Mouse (Mus musculus): ENCODE measurements around the gene Setd1b. TPM values are rescaled to one million over a fixed set of nuclear protein-coding genes. Genes with fewer than 3 reads are reported as not detected.

The Setd1b gene
- polyA plus RNA-seq, 1 experiment: 14.9 TPM

DNA sequence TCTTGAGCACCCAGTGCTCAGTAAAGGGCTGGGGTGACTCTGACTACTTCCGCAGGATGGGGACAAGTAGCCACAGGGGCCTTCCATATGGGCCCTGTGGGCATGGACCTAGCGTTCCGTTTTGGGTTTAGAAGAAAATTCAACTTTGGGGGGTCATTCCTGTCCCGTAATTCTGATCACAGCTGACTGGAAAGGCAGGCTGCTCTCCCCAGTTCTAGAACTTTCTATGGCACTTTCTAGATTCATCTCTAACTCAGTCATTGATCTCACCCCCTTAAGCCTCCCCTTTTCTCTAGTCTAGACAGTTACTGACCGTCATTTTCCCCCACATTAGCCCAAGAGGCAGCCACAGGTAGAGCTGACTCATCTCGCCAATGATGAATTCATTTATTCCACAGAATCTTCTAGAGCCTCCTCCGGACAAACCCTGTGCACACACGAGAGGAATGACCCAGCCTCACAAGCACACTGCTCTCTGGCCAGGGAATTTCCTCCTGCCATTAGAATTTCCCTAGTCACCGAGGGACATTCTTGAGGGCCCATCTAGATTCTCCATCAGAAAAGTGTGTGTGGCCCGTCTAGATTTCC, 12.7 kb upstream of the Setd1b start:
- whole genome bisulfite sequencing: 85% methylated on average over 10 of the region's 10 CpGs
- no peak overlapping the region for H3K27ac ChIP-seq (ENCODE audit: insufficient read depth, low read length)

DNA sequence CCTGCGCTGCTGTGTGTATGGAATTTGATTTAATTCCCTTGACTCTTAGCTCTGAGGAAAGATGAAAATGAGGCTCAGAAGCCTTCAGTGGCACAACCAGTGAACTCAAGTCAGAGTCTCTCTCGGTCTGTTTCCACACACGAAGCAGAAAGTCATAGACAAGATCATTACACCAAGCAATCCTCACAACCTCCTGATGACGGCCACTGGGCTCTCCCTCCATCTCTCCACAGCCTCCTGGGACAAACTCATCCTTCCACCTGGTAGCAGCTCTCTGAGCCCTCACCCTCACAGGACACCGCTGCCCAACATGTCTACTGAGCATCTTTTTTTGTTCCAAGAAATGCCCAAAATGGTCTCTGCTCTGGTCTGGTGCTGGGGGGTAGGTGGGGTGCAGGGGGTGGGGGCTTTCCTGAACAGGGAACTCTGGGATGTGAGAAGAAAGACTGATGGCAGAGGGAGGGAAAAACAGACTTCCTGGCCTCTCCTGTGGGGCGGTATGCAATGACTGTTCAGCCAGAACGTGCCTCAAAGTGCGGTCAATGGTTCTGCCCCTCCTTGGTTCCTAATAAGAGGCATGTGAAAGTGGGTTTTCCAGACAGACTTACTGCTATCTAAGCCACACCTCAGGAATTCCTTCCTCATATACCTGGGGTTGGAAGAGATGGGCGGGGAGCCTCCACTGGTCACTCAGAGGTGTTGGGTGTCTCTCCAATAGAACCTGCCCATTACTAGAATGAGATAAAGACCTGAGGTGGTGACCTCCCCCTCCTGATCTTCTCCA, 11.8 kb upstream of the Setd1b start:
- Histone ChIP-seq H3K4me1 (ENCODE audit: control insufficient read depth, insufficient read depth, low read length) (peaks cover 8% of the 10 kb centered on the region; the same call in 1 of the 2 replicates), H3K27ac (ENCODE audit: insufficient read depth, low read length) (no peak overlapping the region), H3K27me3 (ENCODE audit: control insufficient read depth, insufficient read depth, low read length) (no peaks in the 10 kb centered on the region), H3K4me3 (replicated peaks; ENCODE audit: insufficient read depth, low read depth, low read length) (no peak overlapping the region)
- 95% methylated on average over 9 of the region's 9 CpGs for WGBS
- no peak for DNase-seq
- TF ChIP-seq CTCF (IDR thresholded peaks at IDR 0.05; ENCODE audit: borderline replicate concordance, insufficient read depth, low read depth, low read length): no peak

More for the DNA sequence above, 12.7 kb upstream of the Setd1b start:
- no peak for DNase-seq
- TF ChIP-seq POLR2A (IDR thresholded peaks at IDR 0.05; ENCODE audit: borderline replicate concordance, insufficient read depth, low read length) (no peak), CTCF (IDR thresholded peaks at IDR 0.05; ENCODE audit: borderline replicate concordance, insufficient read depth, low read depth, low read length) (no peak)
- Histone ChIP-seq H3K4me3 (replicated peaks; ENCODE audit: insufficient read depth, low read depth, low read length) (no peak overlapping the region), H3K4me1 (ENCODE audit: control insufficient read depth, insufficient read depth, low read length) (peaks cover 2% of the 10 kb centered on the region; the same call in 1 of the 2 replicates), H3K27me3 (ENCODE audit: control insufficient read depth, insufficient read depth, low read length) (no peaks in the 10 kb centered on the region)

DNA sequence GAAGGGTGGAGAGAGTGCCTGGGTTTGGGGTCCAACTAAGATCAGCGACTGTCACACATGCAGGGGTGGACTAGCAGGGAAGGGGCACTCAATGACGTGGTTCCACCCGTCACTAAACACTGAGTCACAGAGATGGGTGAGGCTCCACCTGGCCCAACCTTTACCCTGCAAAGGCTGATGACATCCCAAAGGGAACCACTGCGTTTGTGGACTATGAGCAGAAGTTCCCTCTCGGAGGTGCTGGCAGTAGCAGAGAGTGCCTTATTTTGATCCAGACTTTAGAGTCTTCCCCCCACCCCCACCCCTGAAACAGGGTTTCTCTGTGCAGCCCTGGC, 11.2 kb upstream of the Setd1b start:
- DNase-seq: no peak
- Histone ChIP-seq H3K27me3 (ENCODE audit: control insufficient read depth, insufficient read depth, low read length) (no peaks in the 10 kb centered on the region), H3K27ac (ENCODE audit: insufficient read depth, low read length) (no peak overlapping the region), H3K4me3 (replicated peaks; ENCODE audit: insufficient read depth, low read depth, low read length) (no peak overlapping the region), H3K4me1 (ENCODE audit: control insufficient read depth, insufficient read depth, low read length) (peaks cover 13% of the 10 kb centered on the region)
- 88% methylated on average over 5 of the region's 5 CpGs for WGBS
- TF ChIP-seq POLR2A (IDR thresholded peaks at IDR 0.05; ENCODE audit: borderline replicate concordance, insufficient read depth, low read length): no peak
- no peak for TF ChIP-seq CTCF (IDR thresholded peaks at IDR 0.05; ENCODE audit: borderline replicate concordance, insufficient read depth, low read depth, low read length)

DNA sequence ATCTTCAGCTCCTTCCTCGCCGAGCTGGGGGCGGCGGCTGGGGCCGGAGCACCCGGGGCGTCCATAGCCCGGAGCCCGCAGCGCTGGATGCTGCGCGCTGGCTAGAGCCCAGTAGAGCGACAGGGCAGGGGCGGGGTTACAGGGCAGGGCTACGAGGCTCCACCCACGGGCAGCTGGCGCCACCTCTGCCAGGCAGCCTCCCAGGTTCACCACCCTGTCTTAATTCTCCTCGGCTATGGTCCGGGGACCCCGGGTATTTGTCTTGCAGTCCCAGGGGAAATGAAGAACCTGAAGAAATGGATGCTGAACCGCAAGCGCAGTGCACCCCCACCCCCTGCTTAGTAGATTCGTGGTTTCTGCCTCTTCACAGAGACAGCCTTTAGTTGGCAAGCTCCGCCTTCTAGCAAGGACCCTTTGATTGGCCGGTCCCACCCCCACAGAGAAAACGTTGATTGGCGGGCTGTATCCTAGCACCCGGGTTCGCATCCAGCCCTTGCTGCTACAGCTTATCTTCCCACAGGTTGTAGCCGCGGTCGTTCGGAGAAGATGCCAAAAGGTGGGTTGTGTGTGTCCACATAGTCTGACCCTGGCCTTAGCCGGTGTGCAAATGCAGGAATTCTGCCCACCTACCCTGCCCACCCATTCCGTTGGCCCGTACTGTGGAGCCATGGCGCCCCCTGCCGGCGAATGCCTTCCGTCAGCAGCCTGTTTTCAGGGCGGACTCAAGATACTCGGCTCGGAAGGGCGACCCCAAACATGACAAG, 9.5 kb upstream of the Setd1b start, which contains the start of gene Rhof:
Gene Rhof, minus strand, starts transcription at position 385 of the 764 bp plus-strand sequence.
- Histone ChIP-seq H3K27me3 (ENCODE audit: control insufficient read depth, insufficient read depth, low read length) (no peaks in the 10 kb centered on the region), H3K4me3 (replicated peaks; ENCODE audit: insufficient read depth, low read depth, low read length) (peak within 1 kb of the TSS; percentile 71), H3K4me1 (ENCODE audit: control insufficient read depth, insufficient read depth, low read length) (peaks cover 29% of the 10 kb centered on the region), H3K27ac (ENCODE audit: insufficient read depth, low read length) (peak within 1 kb of the TSS; percentile 9; the same call in 1 of the 2 replicates)
- TF ChIP-seq CTCF (IDR thresholded peaks at IDR 0.05; ENCODE audit: borderline replicate concordance, insufficient read depth, low read depth, low read length) (peak; percentile 90), POLR2A (IDR thresholded peaks at IDR 0.05; ENCODE audit: borderline replicate concordance, insufficient read depth, low read length) (peak; percentile 39; the same call in 1 of the 2 replicates)
- DNase-seq: peak; percentile 81 to 88
- WGBS: under 1% methylated on average over 44 of the region's 44 CpGs

DNA sequence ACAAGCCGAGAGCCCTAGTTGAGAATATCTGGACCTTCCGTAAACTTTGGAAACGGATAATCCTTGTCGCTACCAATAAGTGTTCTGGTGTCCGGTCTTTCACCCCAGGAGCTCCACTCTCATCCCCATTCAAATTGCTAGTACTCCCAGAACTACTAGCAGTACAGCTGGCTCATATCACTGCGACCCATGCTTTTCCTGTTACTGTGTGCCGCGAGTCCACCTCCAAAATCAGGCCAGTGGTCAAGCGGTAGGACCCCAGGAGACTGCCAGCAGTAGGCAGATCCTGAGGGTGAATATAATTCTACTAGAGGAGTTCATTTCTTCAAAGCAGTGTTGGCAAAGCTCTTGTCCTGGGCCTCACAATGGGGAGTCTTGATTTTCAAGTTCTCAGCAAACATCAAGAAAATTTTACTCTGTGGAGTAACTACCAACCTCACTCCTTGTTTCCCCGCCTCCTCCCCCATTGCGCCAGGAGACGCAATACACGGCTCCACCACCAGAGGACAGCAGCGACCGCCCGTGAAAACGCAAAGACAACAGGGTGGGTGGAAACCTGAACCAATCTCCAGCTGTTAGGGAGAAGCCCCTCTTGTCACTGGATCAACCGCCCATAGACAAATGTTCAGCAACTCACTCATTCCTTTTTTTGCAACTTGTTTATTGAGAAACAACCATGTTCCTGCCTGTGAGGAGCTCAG, 8.8 kb upstream of the Setd1b start:
- DNase-seq: peak; percentile 83 to 93
- TF ChIP-seq POLR2A (IDR thresholded peaks at IDR 0.05; ENCODE audit: borderline replicate concordance, insufficient read depth, low read length): 0 out of 2 replicates have a peak, but pooled peaks have one; percentile 9
- TF ChIP-seq CTCF (IDR thresholded peaks at IDR 0.05; ENCODE audit: borderline replicate concordance, insufficient read depth, low read depth, low read length): peak; percentile 95
- Histone ChIP-seq H3K27me3 (ENCODE audit: control insufficient read depth, insufficient read depth, low read length) (no peaks in the 10 kb centered on the region), H3K4me3 (replicated peaks; ENCODE audit: insufficient read depth, low read depth, low read length) (peak overlapping the region; percentile 71), H3K27ac (ENCODE audit: insufficient read depth, low read length) (no peak overlapping the region), H3K4me1 (ENCODE audit: control insufficient read depth, insufficient read depth, low read length) (peaks cover 30% of the 10 kb centered on the region)
- 9% methylated on average over 18 of the region's 18 CpGs for WGBS

DNA sequence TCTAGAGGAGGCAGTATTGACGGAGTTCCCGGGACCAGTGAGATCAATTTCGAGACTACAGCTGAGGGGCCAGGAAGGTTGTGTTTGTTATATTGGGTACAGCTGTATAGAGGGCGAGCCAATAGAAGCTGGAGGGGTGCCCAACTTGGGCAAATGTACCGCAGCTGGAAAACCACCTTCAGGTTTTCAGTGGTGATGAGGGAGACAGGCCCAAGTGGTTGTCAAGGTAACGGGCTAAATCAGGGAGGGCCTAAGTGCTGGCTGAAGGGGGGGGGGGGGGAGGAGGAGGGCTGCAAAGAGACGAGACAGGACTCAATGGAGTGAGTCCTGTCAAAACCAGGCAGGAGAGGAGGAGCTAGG, 8.2 kb upstream of the Setd1b start:
- peaks cover 30% of the 10 kb centered on the region for H3K4me1 ChIP-seq (ENCODE audit: control insufficient read depth, insufficient read depth, low read length)
- DNase-seq: no peak
- H3K27me3 ChIP-seq (ENCODE audit: control insufficient read depth, insufficient read depth, low read length): no peaks in the 10 kb centered on the region
- H3K27ac ChIP-seq (ENCODE audit: insufficient read depth, low read length): no peak overlapping the region
- no peak for TF ChIP-seq POLR2A (IDR thresholded peaks at IDR 0.05; ENCODE audit: borderline replicate concordance, insufficient read depth, low read length)
- no peak for TF ChIP-seq CTCF (IDR thresholded peaks at IDR 0.05; ENCODE audit: borderline replicate concordance, insufficient read depth, low read depth, low read length)
- 25% methylated on average over 7 of the region's 7 CpGs for WGBS
- no peak overlapping the region for H3K4me3 ChIP-seq (replicated peaks; ENCODE audit: insufficient read depth, low read depth, low read length)

DNA sequence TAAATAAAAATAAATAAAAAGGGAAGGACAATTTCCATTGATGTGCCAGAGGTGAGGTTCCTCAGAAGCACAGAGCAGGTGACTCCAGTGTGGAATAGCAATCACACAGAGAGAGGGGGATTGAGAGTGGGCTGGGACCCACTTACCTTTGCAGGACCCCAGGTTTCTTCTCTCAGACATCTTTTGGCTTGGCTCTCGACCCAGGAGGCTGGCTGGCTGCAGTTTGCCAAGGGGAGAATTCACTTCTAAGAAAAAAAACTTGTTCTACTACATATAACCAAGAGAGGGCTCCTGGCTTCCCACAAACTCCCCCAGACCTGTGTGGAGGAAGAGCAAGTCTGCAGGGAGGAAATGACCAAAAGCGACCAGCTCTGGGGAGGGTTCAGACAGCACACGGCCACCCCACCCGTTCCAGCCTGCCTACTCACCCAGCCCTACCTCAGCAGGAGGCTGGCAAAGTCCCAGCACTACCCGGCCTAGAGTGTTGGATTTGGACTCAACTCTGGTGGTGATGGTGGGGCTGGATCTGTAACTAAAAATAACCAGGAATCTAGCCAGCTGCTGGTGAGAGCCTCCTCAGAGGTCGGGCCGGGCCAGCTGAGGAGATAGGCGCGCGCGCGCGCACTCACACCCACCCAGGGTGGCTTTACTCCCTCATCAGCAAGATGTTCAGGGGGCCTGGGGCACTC, 7.7 kb upstream of the Setd1b start:
- H3K4me3 ChIP-seq (replicated peaks; ENCODE audit: insufficient read depth, low read depth, low read length): no peak overlapping the region
- peaks cover 30% of the 10 kb centered on the region for H3K4me1 ChIP-seq (ENCODE audit: control insufficient read depth, insufficient read depth, low read length)
- 10% methylated on average over 13 of the region's 13 CpGs for WGBS
- H3K27me3 ChIP-seq (ENCODE audit: control insufficient read depth, insufficient read depth, low read length): no peaks in the 10 kb centered on the region
- peak overlapping the region; percentile 16; the same call in 1 of the 2 replicates for H3K27ac ChIP-seq (ENCODE audit: insufficient read depth, low read length)
- peak; percentile 75 to 76 for DNase-seq
- TF ChIP-seq POLR2A (IDR thresholded peaks at IDR 0.05; ENCODE audit: borderline replicate concordance, insufficient read depth, low read length) (no peak), CTCF (IDR thresholded peaks at IDR 0.05; ENCODE audit: borderline replicate concordance, insufficient read depth, low read depth, low read length) (no peak)

Measured in cerebellum, adult 2 months (tissue).